15 mouse cellular contexts compared by ENCODE assay signal in the genomic region with DNA sequence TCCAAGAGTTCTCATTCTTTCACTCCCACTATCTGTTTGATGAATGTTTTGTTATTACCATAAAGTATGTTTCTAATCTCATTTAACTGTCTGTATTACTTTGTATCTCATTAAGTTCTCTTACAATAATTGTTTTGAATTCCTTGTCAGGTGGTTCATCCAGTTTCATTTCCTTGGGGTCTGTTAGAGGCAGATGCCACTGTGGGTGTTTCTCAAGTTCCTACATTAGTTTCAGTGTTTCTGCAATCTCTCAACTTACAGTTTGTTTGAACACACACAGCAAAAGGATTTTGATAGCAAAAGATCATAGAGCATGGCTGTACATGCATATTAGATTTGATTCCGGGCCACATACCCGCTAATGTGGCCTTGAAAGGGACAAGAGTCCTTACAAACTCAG.
"Had no signal": no experiment of that assay in that cellular context is flagged by ENCODE, and none has a peak within 500 bp of the region (broad histone marks: within the 10 kb centered on the region; RNA-seq: fewer than 3 reads in every experiment).

No protein-coding gene starts in this region.

- H3K36me3 ChIP-seq: neural tube, embryonic 15.5 days; stomach, embryonic 15.5 days had no signal

- H3K4me1 ChIP-seq: neural tube, embryonic 15.5 days; stomach, embryonic 15.5 days had no signal

- H3K4me2 ChIP-seq: neural tube, embryonic 15.5 days; stomach, embryonic 15.5 days had no signal

- H3K4me3 ChIP-seq: neural tube, embryonic 15.5 days; stomach, embryonic 15.5 days had no signal

- H3K27ac ChIP-seq: neural tube, embryonic 15.5 days; stomach, embryonic 15.5 days; stomach, postnatal 0 days had no signal

- H3K27me3 ChIP-seq: neural tube, embryonic 15.5 days; stomach, embryonic 15.5 days had no signal

- H3K9me3 ChIP-seq: neural tube, embryonic 15.5 days; stomach, embryonic 15.5 days had no signal

- H3K9ac ChIP-seq: neural tube, embryonic 15.5 days; stomach, embryonic 15.5 days had no signal

- DNase-seq: retina, postnatal 1 day; right cerebral cortex, adult 18-20 months; right cerebral cortex, postnatal 14 days; right cerebral cortex, postnatal 25 days; right cerebral cortex, postnatal 4 days; spleen, adult 18-20 months; thymus, adult 18-20 months; thymus, adult 2 months; thymus, postnatal 14 days; thymus, postnatal 25 days; thymus, postnatal 36 days; thymus, postnatal 4 days had no signal
